Mouse (Mus musculus): Measurements from ENCODE around the gene Rnf19b. TPM values are rescaled to one million over a fixed set of nuclear protein-coding genes. Genes with fewer than 3 reads are reported as not detected.

The Rnf19b gene
- polyA plus RNA-seq, 1 experiment, result 28.2 TPM

DNA sequence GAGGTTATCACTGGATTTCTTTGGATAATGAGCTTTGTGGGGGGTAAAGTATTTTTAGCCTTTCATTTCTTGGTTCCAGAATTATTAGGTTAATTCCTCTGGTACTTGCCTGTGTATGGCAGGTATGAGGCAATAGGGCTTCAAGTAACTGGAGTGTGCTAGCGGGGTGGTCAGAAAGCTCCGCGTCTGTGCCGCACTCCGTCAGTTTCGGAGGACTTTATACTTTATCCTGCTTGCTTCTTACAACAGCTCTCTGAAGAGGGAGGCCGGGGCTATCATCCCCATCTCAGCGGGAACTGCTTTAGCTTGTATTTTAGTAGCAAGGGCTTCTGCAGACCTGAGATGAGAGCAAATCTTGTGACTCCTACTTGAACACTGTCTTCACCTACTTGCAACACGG is 21.1 kb downstream of the Rnf19b start:
- Histone ChIP-seq H3K4me1 (ENCODE audit: control insufficient read depth, insufficient read depth, low read length) (no peaks in the 10 kb centered on the region), H3K36me3 (ENCODE audit: control insufficient read depth, insufficient read depth, low read length) (peaks cover 4% of the 10 kb centered on the region), H3K27me3 (replicated peaks; ENCODE audit: control insufficient read depth, insufficient read depth, low read length) (no peaks in the 10 kb centered on the region), H3K4me3 (ENCODE audit: insufficient read depth, low read depth, low read length) (no peak overlapping the region), H3K27ac (ENCODE audit: insufficient read depth, low read depth, low read length) (no peak overlapping the region)
- TF ChIP-seq POLR2A (IDR thresholded peaks at IDR 0.05; ENCODE audit: low read depth, low read length) (no peak), CTCF (conservative IDR thresholded peaks at IDR 0.05; ENCODE audit: insufficient read depth, insufficient read length, low read depth, low read length) (no peak)
- DNase-seq, result no peak
- 85% methylated on average over 9 of the region's 9 CpGs for WGBS

DNA sequence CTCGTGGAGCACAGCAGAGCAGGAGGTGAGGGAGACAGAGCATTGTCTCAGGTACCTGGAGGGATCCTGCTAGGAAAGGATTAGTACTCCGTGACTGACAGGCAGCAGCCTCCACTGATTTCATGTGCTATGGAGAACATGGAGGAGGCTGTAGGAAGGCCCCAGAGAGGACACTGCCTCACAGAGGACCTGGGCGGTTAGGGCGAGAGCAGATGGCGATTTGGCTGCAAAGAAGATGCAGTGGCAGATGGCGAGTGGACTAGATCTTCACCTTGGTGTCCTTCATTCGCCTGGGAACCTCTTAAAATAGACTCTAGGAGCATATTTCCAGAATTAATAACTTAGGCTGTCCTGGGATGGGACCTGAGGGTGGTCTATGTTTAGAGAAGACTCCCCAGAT is 23.0 kb downstream of the Rnf19b start:
- Histone ChIP-seq H3K36me3 (ENCODE audit: control insufficient read depth, insufficient read depth, low read length) (peaks cover 4% of the 10 kb centered on the region; the same call in 1 of the 2 replicates), H3K4me1 (ENCODE audit: control insufficient read depth, insufficient read depth, low read length) (no peaks in the 10 kb centered on the region), H3K4me3 (ENCODE audit: insufficient read depth, low read depth, low read length) (no peak overlapping the region), H3K27me3 (replicated peaks; ENCODE audit: control insufficient read depth, insufficient read depth, low read length) (no peaks in the 10 kb centered on the region), H3K27ac (ENCODE audit: insufficient read depth, low read depth, low read length) (no peak overlapping the region)
- WGBS, result 94% methylated on average over 7 of the region's 7 CpGs
- TF ChIP-seq POLR2A (IDR thresholded peaks at IDR 0.05; ENCODE audit: low read depth, low read length) (no peak), CTCF (conservative IDR thresholded peaks at IDR 0.05; ENCODE audit: insufficient read depth, insufficient read length, low read depth, low read length) (no peak)
- DNase-seq, result no peak

DNA sequence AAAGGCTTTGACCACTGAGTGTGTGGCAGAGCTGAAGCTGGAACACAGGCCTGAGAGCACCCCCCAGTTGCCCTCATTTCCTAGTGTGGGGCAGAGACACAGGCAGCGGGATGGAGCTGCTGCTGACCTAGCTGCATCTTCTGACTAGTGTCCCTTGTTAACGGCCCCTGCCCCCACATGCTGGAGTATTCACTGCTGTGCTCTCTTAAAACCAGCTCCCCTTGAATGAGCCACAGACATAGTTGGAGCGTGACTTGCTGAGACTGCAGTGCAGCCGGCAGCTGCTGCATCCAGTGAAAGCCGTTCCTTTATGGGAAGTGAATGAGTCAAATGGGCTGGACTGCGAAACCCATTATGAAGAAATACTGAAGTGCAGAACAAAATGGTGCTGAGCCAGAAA is 23.4 kb downstream of the Rnf19b start:
- H3K4me3 ChIP-seq (ENCODE audit: insufficient read depth, low read depth, low read length), result no peak overlapping the region
- no peaks in the 10 kb centered on the region for H3K27me3 ChIP-seq (replicated peaks; ENCODE audit: control insufficient read depth, insufficient read depth, low read length)
- H3K4me1 ChIP-seq (ENCODE audit: control insufficient read depth, insufficient read depth, low read length), result no peaks in the 10 kb centered on the region
- TF ChIP-seq CTCF (conservative IDR thresholded peaks at IDR 0.05; ENCODE audit: insufficient read depth, insufficient read length, low read depth, low read length) (no peak), POLR2A (IDR thresholded peaks at IDR 0.05; ENCODE audit: low read depth, low read length) (no peak)
- H3K27ac ChIP-seq (ENCODE audit: insufficient read depth, low read depth, low read length), result no peak overlapping the region
- H3K36me3 ChIP-seq (ENCODE audit: control insufficient read depth, insufficient read depth, low read length), result peaks cover 4% of the 10 kb centered on the region; the same call in 1 of the 2 replicates
- 73% methylated on average over 6 of the region's 6 CpGs for WGBS
- no peak for DNase-seq

DNA sequence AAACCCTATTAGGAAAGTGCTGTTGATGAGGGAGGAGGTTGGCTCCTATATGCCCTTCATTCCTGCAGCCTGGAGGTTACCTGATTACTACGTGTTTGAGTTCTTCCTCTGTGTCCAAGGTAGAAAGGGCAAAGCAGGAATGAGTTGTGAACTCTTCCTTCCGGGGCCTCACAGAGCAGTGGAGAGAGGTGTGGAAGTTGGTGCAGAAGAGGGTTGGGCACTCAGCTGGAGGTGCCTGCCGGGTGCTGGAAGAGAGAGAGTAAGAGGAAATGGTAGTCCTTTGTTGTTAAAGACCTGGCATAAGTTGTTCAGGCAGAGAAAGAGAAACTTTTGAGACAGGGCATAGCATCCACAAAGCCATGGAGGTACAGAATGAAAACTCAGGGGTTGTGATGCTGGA is 23.9 kb downstream of the Rnf19b start:
- no peak overlapping the region for H3K27ac ChIP-seq (ENCODE audit: insufficient read depth, low read depth, low read length)

GRCm38 (mm10) chr4:129082379-129083115 is 24.5 kb downstream of the Rnf19b start:
- Histone ChIP-seq H3K4me1 (ENCODE audit: control insufficient read depth, insufficient read depth, low read length) (no peaks in the 10 kb centered on the region), H3K36me3 (ENCODE audit: control insufficient read depth, insufficient read depth, low read length) (peaks cover 2% of the 10 kb centered on the region; the same call in 1 of the 2 replicates), H3K27me3 (replicated peaks; ENCODE audit: control insufficient read depth, insufficient read depth, low read length) (no peaks in the 10 kb centered on the region), H3K4me3 (ENCODE audit: insufficient read depth, low read depth, low read length) (no peak overlapping the region), H3K27ac (ENCODE audit: insufficient read depth, low read depth, low read length) (no peak overlapping the region)
- 42% methylated on average over 10 of the region's 10 CpGs for WGBS
- peak; percentile 83 for DNase-seq
- peak; percentile 90 for TF ChIP-seq CTCF (conservative IDR thresholded peaks at IDR 0.05; ENCODE audit: insufficient read depth, insufficient read length, low read depth, low read length)
- TF ChIP-seq POLR2A (IDR thresholded peaks at IDR 0.05; ENCODE audit: low read depth, low read length), result no peak

More for the DNA sequence above, 23.9 kb downstream of the Rnf19b start:
- WGBS, result 88% methylated on average over 3 of the region's 3 CpGs
- DNase-seq, result no peak
- Histone ChIP-seq H3K27me3 (replicated peaks; ENCODE audit: control insufficient read depth, insufficient read depth, low read length) (no peaks in the 10 kb centered on the region), H3K4me1 (ENCODE audit: control insufficient read depth, insufficient read depth, low read length) (no peaks in the 10 kb centered on the region), H3K4me3 (ENCODE audit: insufficient read depth, low read depth, low read length) (no peak overlapping the region), H3K36me3 (ENCODE audit: control insufficient read depth, insufficient read depth, low read length) (peaks cover 2% of the 10 kb centered on the region; the same call in 1 of the 2 replicates)
- TF ChIP-seq CTCF (conservative IDR thresholded peaks at IDR 0.05; ENCODE audit: insufficient read depth, insufficient read length, low read depth, low read length) (no peak), POLR2A (IDR thresholded peaks at IDR 0.05; ENCODE audit: low read depth, low read length) (no peak)

- no peak for DNase-seq
- TF ChIP-seq CTCF (conservative IDR thresholded peaks at IDR 0.05; ENCODE audit: insufficient read depth, insufficient read length, low read depth, low read length), result no peak
- no peak for TF ChIP-seq POLR2A (IDR thresholded peaks at IDR 0.05; ENCODE audit: low read depth, low read length)
- H3K4me1 ChIP-seq (ENCODE audit: control insufficient read depth, insufficient read depth, low read length), result no peaks in the 10 kb centered on the region
- no peak overlapping the region for H3K27ac ChIP-seq (ENCODE audit: insufficient read depth, low read depth, low read length)
- WGBS, result 97% methylated on average over 9 of the region's 9 CpGs
- peaks cover 2% of the 10 kb centered on the region; the same call in 1 of the 2 replicates for H3K36me3 ChIP-seq (ENCODE audit: control insufficient read depth, insufficient read depth, low read length)
- no peaks in the 10 kb centered on the region for H3K27me3 ChIP-seq (replicated peaks; ENCODE audit: control insufficient read depth, insufficient read depth, low read length)
- H3K4me3 ChIP-seq (ENCODE audit: insufficient read depth, low read depth, low read length), result no peak overlapping the region
These were observed 26.8 kb downstream of the Rnf19b start for GRCm38 (mm10) chr4:129084896-129085295.

GRCm38 (mm10) chr4:129086078-129086477 is 28.0 kb downstream of the Rnf19b start:
- WGBS, result 29% methylated on average over 8 of the region's 8 CpGs
- TF ChIP-seq POLR2A (IDR thresholded peaks at IDR 0.05; ENCODE audit: low read depth, low read length), result no peak
- peak; percentile 84 for TF ChIP-seq CTCF (conservative IDR thresholded peaks at IDR 0.05; ENCODE audit: insufficient read depth, insufficient read length, low read depth, low read length)
- no peaks in the 10 kb centered on the region for H3K27me3 ChIP-seq (replicated peaks; ENCODE audit: control insufficient read depth, insufficient read depth, low read length)

More at GRCm38 (mm10) chr4:129086078-129086477, 28.0 kb downstream of the Rnf19b start:
- DNase-seq, result peak; percentile 79
- Histone ChIP-seq H3K36me3 (ENCODE audit: control insufficient read depth, insufficient read depth, low read length) (no peaks in the 10 kb centered on the region), H3K27ac (ENCODE audit: insufficient read depth, low read depth, low read length) (no peak overlapping the region), H3K4me3 (ENCODE audit: insufficient read depth, low read depth, low read length) (no peak overlapping the region), H3K4me1 (ENCODE audit: control insufficient read depth, insufficient read depth, low read length) (no peaks in the 10 kb centered on the region)

Measured in kidney, adult 2 months (tissue).